Mouse (Mus musculus) mouse embryonic stem cell (cell line): ENCODE data around the gene Rln1.

Experiments used
- in situ Hi-C, 2 experiments: fragments of 300-500 bp; cut with MboI; formaldehyde crosslinking; loops; 1 replicate in 1 of 2; 3 replicates in 1 of 2; pipeline ENCODE4 v1.14.3; 2019 to 2020; ENCODE audit warnings: low sequenced_read_pairs in 2 of 2, low pct_unique_long_range_greater_than_20kb in 1 of 2, mixed read lengths in 1 of 2; ENCODE audit not compliant: unreplicated experiment in 1 of 2

The Rln1 gene

DNA sequence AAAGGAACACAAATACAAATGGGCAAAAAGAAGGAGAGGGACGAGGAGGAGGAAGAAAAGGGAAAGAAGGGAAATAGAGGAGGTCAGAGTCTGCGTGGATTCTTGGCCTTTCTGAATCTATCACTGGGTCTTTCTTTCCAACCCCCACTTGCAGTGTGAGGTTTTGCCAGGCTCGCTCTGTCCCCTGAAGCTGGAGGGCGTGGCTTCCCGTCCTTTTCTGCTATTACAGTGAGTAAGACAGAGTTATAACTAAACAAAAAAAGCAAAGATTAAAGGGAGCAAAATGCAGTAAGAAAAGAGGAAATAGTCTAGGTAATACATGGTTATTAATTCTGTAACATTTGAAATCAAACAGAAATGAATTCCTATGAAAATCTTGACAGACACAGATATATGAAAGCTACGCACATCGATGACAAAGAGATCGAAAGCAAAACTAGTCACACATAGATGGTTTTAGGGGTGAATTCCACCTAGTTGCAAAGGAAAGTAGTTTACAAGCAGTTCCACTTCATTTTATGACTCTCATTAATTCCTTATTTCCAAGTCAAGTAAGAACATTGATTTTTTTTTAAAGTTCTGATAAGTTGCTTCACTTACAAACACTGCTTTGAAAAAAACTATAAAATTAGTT is 10.9 kb downstream of the Rln1 start:
- in situ Hi-C loops: no loop called here

- in situ Hi-C loops: no loop called here
These were observed 21.8 kb downstream of the Rln1 start for GRCm38 (mm10) chr19:29312661-29313060.

- in situ Hi-C loops: no loop called here
These were observed 22.7 kb downstream of the Rln1 start for GRCm38 (mm10) chr19:29311791-29312190.

GRCm38 (mm10) chr19:29308832-29309231 is 25.6 kb downstream of the Rln1 start:
- in situ Hi-C loops: no loop called here

- in situ Hi-C loops: no loop called here
These were observed 32.4 kb downstream of the Rln1 start for GRCm38 (mm10) chr19:29302119-29302518.

- in situ Hi-C loops: no loop called here
These were observed 33.6 kb downstream of the Rln1 start for GRCm38 (mm10) chr19:29300919-29301318.

- in situ Hi-C loops: no loop called here
These were observed 37.1 kb downstream of the Rln1 start for GRCm38 (mm10) chr19:29297366-29297765.

GRCm38 (mm10) chr19:29296166-29296565 is 38.3 kb downstream of the Rln1 start:
- in situ Hi-C loops: no loop called here

DNA sequence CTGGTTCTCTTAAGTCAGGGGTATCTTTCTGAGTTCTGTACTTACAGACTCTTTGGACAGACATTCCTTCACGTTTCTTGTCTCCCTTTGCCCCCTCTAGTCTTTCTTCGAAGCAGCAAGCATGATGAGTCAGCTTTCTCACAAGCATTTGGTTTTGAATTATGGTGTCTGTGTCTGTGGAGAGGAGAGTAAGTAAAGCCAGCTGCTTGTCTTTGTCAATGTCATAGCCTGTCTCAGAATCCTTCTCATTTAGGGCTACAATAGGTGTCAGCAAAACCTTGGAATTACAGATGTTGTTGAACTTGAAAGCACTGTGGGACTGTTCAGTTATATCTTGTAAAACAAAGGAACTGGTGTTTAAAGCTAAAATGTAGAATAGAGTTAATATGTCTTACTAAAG is 39.7 kb downstream of the Rln1 start:
- in situ Hi-C loops: no loop called here

- in situ Hi-C loops: no loop called here
These were observed 41.9 kb downstream of the Rln1 start for GRCm38 (mm10) chr19:29292546-29292945.

- in situ Hi-C loops: no loop called here
These were observed 42.9 kb downstream of the Rln1 start for GRCm38 (mm10) chr19:29291532-29291931.

GRCm38 (mm10) chr19:29287863-29288262 is 46.6 kb downstream of the Rln1 start:
- in situ Hi-C loops: no loop called here

GRCm38 (mm10) chr19:29285451-29285869 is 49.0 kb downstream of the Rln1 start:
- in situ Hi-C loops: no loop called here
